ENCODE assay signal across 8 mouse cellular contexts in the genomic region with DNA sequence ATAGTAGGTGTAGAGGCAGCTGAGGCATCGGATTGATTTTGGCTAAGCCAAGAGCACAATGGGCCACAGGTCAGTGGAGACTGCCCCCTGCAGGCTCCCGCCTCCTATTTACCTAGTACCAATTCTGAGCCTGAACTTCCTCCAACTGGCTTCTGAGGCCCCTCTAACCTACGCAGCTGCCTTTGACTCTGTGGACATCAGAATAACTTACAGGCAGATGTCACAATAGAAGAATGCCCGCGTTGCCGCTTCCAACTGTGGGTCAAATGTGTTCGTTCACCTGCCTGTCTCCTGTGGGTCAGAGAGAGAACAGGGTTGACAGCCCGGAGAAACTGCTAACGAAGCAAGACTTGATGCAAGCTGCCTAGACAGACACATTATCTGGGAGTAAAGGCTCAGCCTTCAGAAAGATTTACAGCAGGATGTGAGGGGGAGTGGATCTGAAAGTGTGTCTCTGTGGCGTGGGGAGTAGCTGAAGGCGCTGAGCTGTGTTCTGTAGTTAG.
A peak's percentile ranks its signal among the peaks of the same experiment; 100 is the strongest.
DNase-seq lines count a peak whose midpoint lies in the region; ATAC-seq and TF ChIP-seq lines count a peak whose summit lies in the region.

No protein-coding gene starts in this region.

- peak; percentile 89 for ATAC-seq in granulocyte monocyte progenitor cell, adult 5-6 weeks (replicated peaks; ENCODE audit: poor library complexity, severe bottlenecking)

- DNase-seq in testis, postnatal 10 days (ENCODE audit: low spot score): peak; percentile 72
- no peak for DNase-seq in testis, postnatal 14 days (ENCODE audit: low spot score)
- peak; percentile 55 for DNase-seq in brain, embryonic 14.5 days (ENCODE audit: low read depth)
- DNase-seq in kidney, postnatal 36 days: peak; percentile 51 to 83
- DNase-seq in lung, postnatal 14 days: peak; percentile 64
- DNase-seq in right cerebral cortex, postnatal 14 days: peak; percentile 37
- DNase-seq in MN1 (ENCODE audit: low spot score): no peak

- peak; percentile 49; the same call in 1 of the 2 replicates for TF ChIP-seq CTCF in brain, embryonic 14.5 days (IDR thresholded peaks at IDR 0.05; ENCODE audit: borderline replicate concordance, extremely low read depth, insufficient read depth, insufficient read length)

- TF ChIP-seq POLR2A in brain, embryonic 14.5 days (IDR thresholded peaks at IDR 0.05; ENCODE audit: borderline replicate concordance, extremely low read depth, insufficient read depth, insufficient read length, poor library complexity, severe bottlenecking): no peak

Comparison
In these comparisons a context has a peak if more than half of its experiments do, and no peak if none do; other contexts are left out.
1. DNase-seq: peak in testis, postnatal 10 days (single experiment), brain, embryonic 14.5 days (single experiment), kidney, postnatal 36 days (2 of 2), lung, postnatal 14 days (single experiment) and right cerebral cortex, postnatal 14 days (single experiment); none in testis, postnatal 14 days (single experiment) and MN1 (single experiment).